Mouse (Mus musculus) testis, postnatal 14 days (tissue): ENCODE measurements around the gene Plin5.
A peak's percentile ranks its signal among the peaks of the same experiment; 100 is the strongest.

Source experiments
- DNase-seq: peaks from one replicate; pipeline ENCODE4 v3.0.0; 2021; ENCODE audit warnings: low spot score

The Plin5 gene

DNA sequence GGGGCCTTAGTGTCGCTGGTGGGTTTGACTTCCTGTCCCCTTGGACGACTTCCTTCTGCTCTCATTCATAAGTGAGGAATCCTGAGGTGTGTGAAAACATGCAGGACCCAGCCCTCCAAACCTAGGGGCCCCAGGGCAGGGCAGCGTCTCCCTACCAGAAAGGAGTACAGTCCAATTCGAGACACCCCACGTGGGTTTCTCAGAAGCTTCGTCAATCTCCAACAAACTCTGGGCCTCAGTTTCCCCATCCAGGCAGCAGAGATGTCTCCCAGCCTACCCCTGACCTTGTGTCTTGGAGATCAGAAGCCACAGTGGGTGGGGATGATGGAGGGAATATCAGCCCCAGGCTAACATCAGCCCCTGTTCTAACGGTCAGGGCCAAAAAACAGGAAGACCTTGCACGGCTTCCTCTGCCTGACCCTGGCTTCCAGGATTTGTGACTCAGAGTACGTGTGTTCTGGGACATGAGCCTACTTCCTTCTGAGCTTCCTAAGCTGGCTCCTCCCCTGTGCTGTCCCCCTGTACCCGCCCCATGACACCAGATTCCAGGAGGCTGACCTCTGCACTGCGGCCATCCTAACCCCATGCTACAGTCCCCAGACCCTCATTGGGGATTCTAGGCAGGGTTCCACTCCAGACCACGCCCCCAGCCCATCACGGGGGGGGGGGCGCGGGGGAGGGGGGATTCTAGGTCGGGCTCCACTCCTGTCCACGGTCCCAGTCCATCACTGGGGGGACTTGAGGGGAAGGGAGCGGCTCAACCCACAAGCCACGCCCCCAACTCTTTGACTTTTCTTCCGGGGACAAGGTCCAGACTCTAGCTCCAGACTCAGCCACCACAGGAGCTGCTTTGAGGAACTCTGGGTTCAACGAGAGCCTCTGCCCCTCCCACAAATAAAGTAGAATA, 16.3 kb upstream of the Plin5 start:
- DNase-seq = no peak

DNA sequence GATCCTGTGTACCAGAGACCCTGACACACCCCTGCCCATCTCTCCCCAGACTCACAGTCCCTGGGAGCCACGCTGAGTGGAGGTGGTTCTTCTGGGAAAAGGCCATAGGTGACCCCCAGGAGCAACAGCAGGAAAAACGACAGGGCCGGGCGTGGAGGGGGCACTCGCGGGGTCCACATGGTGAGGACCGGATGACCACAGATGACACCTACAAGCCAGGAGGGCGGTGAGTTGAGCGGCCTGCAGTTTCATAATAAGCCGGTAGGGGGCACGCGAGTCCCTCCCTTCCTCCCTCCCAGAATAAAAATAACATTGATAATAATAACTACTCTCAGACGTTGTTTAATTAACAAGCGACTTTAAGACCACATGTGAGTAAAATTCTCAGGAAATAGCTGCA, 15.3 kb upstream of the Plin5 start:
- no peak for DNase-seq

DNA sequence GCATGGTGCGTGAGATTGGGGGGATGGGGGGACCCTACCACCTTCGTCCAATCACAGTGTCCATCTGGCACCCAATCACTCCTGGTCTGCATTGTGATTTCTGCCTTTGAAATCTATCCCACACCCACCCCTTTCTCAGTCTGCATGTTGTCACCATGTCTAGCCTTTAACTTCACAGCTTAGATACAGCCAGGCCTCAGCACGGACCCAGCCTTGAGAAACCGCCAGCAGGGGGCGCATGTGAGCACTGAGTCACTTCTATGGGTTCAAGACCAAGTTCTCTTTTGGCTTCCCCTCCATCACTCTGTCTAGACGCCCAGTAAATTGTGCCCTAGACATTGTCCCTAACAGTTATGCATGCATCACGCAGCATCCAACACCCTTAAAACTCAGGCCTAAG, 14.4 kb upstream of the Plin5 start:
- DNase-seq = peak; percentile 56

GRCm38 (mm10) chr17:56131136-56131535, 13.7 kb upstream of the Plin5 start:
- no peak for DNase-seq

GRCm38 (mm10) chr17:56128246-56128645, 10.8 kb upstream of the Plin5 start:
- no peak for DNase-seq

DNA sequence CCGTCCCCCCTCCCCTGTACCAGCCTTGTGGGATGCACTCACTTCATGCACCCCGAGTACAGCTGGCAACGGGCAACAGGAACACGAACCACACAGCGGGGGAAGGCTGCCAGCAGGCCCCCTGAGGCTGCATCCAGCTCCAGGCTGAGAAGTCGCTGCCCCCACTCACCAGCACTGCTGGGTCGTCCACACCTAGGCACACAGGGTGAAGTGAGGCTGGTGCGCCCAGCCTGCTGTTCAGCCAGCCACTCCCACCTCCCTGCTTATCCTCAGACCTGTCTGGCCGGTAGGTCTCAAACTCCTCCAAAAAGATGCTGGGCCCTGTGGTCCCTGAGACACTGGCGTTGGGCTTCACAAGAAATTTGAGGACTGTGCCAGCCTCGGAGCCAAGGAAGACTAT, 8.8 kb upstream of the Plin5 start:
- DNase-seq = no peak

- DNase-seq = no peak
These were observed 7.9 kb upstream of the Plin5 start for GRCm38 (mm10) chr17:56125276-56125630.

- DNase-seq = no peak
These were observed 7.2 kb upstream of the Plin5 start for GRCm38 (mm10) chr17:56124377-56125275.

DNA sequence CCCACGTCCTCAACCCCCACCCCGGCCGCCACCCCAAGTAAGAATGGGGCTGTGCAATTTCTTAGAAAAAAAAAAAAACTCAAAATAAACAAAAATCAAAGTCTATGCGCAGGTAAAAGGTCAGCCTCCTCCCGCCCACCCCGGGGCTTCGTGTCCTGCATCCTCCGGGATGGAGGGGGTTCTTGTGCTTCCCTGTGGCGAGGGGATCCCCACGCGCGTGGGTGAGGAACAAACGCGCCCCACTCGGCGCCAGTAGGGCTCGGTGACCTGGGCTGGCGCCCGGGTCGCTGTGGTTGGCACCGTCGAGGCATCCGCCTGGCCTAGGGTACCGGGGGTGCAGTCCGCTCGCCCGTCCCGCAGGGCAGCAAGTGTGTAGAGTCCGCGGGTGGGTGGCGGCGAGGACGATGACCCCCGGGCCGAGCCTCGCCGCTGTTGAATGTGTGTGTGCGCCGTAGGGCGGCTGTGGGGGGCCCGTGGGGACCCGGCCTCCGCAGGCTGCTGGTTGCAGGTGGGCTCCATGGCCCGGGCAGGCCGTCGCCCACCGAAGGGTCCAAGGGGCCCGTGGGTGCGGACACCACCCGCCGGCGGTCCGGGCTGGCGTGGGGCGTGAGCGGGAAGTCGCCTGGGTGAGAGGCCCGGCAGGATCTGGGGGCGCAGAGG, 6.4 kb upstream of the Plin5 start:
- DNase-seq = no peak

- DNase-seq = no peak
These were observed 5.8 kb upstream of the Plin5 start for GRCm38 (mm10) chr17:56123161-56123560.

- DNase-seq = no peak
These were observed 4.4 kb upstream of the Plin5 start, which contains the start of gene Lrg1 for GRCm38 (mm10) chr17:56121826-56122225. Lrg1 (minus strand) TSS chr17:56122001.

- DNase-seq = peak; percentile 86
These were observed 2.8 kb upstream of the Plin5 start for GRCm38 (mm10) chr17:56119981-56120880.

GRCm38 (mm10) chr17:56119431-56119830, 2.0 kb upstream of the Plin5 start:
- DNase-seq = no peak

- no peak for DNase-seq
These were observed 1.2 kb downstream of the Plin5 start for GRCm38 (mm10) chr17:56116193-56116592.

GRCm38 (mm10) chr17:56112743-56113142, 4.7 kb downstream of the Plin5 start:
- DNase-seq = no peak

- DNase-seq = peak; percentile 46
These were observed 5.5 kb downstream of the Plin5 start for GRCm38 (mm10) chr17:56111864-56112263.

DNA sequence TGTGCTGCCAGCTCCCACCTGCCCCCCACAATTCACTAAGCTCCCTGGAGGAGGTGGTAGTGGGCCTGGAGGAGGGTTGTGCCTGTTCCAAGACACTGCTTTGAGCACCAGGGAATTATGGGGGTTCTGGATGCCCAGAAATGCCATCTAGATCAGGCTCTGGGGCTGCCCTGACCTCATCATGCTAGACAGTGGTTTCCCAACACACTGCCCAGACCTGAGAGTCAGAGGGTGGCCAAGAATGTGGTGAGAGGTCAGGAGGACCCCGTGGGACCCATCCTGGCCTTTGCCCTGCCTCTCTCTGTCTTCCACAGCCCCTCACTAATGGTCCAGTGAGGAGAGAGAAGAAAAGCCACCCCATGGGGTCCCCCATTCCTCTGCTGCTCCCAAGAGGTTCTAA, 6.4 kb downstream of the Plin5 start:
- DNase-seq = no peak

DNA sequence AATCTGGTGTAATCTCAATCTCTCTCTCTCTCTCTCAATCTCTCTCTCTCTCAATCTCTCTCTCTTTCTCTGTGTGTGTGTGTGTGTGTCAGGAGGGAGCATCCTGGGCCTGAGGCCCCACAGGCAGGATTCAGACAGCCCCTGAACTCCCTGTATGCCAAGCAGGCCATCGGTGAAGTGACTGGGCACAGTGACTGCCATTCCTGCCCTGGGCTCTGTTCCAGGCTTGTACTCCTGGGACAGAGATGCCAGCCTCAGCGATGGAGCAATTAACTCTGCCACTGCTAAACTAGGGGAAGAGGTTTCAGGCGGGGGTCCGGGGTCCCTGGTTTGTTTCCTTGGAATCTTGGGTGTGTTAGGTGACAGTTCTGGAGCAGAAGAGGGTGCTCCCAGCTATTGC, 6.8 kb downstream of the Plin5 start:
- no peak for DNase-seq

DNA sequence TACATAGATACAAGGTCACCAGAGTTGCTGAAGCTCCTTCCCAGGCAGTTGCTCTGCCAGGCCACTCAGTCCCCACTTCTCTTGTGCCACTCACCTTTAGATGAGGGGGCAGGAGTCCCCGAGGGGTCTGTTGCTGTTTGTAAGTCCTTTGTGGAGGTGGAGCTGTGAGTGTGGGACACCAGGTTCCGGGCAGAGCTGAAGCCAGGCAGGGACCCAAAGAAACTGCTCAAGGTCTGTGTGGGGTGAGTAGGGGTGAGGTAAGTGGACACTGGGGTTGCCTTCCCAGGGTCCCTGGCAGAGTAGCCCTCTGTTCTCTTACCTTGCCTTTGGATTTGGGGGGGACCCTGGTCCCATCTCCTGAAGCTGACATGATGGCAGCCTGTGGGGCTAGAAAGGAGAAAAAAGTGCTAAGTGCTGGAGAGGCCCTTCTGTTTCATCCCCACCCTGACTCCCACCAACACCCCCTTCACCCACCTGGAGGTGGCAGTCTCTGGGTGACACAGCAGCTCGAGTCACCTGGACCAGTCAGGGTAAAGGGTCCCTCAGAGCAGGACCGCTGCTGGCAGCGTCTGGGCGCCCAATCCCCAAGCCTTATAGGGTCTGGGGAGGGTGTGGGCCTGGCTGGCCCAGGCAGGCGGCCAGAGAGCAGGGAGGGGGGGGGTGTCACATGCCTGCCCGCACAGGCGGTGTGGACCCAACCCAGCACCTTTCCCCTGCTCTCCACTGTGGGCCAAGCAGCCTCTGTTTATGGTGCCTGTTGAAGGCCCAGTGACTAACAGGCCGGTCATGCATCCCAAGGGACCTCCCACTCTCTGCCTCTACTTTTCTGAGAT, 8.0 kb downstream of the Plin5 start, which contains the start of gene Plin4:
Gene Plin4 (minus strand): TSS at position 585 of the 833 bp plus-strand sequence.
- DNase-seq = no peak

GRCm38 (mm10) chr17:56108334-56109044, 8.9 kb downstream of the Plin5 start:
- DNase-seq = peak; percentile 57
